Mouse (Mus musculus) bone marrow, adult 2 months (tissue): Measurements from ENCODE around the gene Arhgap23. TPM values are rescaled to one million over a fixed set of nuclear protein-coding genes. Genes with fewer than 3 reads are reported as not detected.

Source experiments
- H3K27ac ChIP-seq: fragments of 200-500 bp; 2 replicates; pipeline ENCODE4 v1.5.1; 2012; ENCODE audit warnings: low read depth, mild to moderate bottlenecking, control low read depth, inconsistent platforms, low read length; ENCODE audit not compliant: control insufficient read depth, poor library complexity, insufficient read depth
- H3K4me1 ChIP-seq: fragments of 200-500 bp; 2 replicates; pipeline ENCODE4 v1.6.1; 2011; ENCODE audit warnings: low read length; ENCODE audit not compliant: control insufficient read depth, insufficient read depth
- H3K4me3 ChIP-seq: fragments of 200-500 bp; replicated peaks from 2 replicates; pipeline ENCODE3; 2011; ENCODE audit warnings: mild to moderate bottlenecking, low read depth, low read length, control low read depth; ENCODE audit not compliant: control insufficient read depth
- CTCF ChIP-seq: fragments of 200-500 bp; IDR thresholded peaks from 2 replicates; pipeline ENCODE4 v1.5.1; 2011; ENCODE audit warnings: low read length, control low read depth; ENCODE audit not compliant: control insufficient read depth, insufficient read depth
- POLR2A ChIP-seq: fragments of 200-500 bp; IDR thresholded peaks from 2 replicates; pipeline ENCODE4 v1.6.1; 2011; ENCODE audit warnings: low read depth, mild to moderate bottlenecking, control low read depth, low read length, borderline replicate concordance; ENCODE audit not compliant: control insufficient read depth
- WGBS: fragments of 180-500 bp; shearing (Covaris S2); methylation state at CpG from one replicate; pipeline ENCODE4 v1.1.7; 2018; 5-methylcytosine and 5-hydroxymethylcytosine counted together
- polyA plus RNA-seq: library from polyadenylated mRNA; stranded (reverse); fragments of >200 nt; gene quantifications from 2 replicates; pipeline ENCODE4 v1.2.4, GENCODE M21; 2011; ENCODE audit warnings: low replicate concordance; ENCODE audit not compliant: missing spikeins, insufficient read depth, insufficient read length

Arhgap23 gene
- polyA plus RNA-seq, 1 experiment: 39.9 TPM

DNA sequence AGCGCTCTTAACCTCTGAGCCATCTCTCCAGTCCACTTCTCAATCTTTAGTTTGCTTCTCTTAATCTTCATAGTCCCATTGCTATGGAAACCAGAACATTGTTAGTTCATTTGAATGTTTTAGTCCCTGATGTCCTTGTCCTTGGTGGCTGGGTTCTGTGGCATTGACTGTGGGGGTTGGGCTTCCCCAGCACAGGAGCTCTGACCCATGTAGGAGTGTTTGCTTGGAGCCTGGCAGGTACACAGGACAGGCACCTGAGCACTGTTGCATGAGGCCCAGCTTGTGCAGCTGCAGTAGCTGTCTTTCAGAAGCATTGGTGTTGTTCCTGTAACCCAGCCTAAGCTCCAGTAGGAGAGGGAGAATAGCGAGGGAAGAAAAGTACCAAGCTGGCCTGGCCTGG lies 27.5 kb upstream of the Arhgap23 start:
- TF ChIP-seq POLR2A (no peak), CTCF (no peak)
- 86% methylated on average over 2 of the region's 2 CpGs for WGBS
- peak overlapping the region; percentile 21; the same call in 1 of the 2 replicates for H3K27ac ChIP-seq
- no peaks in the 10 kb centered on the region for H3K4me1 ChIP-seq
- no peak overlapping the region for H3K4me3 ChIP-seq

GRCm38 (mm10) chr11:97389127-97389526 lies 26.2 kb upstream of the Arhgap23 start:
- no peaks in the 10 kb centered on the region; the same call in 1 of the 2 replicates for H3K4me1 ChIP-seq
- H3K27ac ChIP-seq: no peak overlapping the region
- TF ChIP-seq CTCF (no peak), POLR2A (no peak)
- no peak overlapping the region for H3K4me3 ChIP-seq
- WGBS: 91% methylated on average over 8 of the region's 8 CpGs

DNA sequence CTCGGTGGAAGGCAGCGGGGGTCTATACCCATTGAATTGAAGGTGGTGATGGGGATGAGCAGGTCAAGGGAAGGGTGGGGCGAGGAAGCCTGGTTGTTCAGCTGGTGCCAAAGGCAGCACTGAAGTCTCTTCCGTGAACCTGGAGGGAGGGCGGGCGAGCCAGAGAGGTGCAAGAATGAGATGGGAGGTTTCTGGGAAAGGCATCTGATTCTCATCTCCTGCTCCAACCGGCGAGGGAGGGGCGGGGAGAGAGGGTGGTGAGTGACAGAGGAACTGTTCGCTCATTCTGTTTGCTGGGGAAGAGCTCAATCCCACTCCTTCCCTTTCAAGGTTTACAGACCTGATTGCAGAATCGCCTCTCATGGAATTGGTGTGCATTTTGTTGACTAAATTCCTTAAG lies 21.7 kb upstream of the Arhgap23 start:
- 63% methylated on average over 11 of the region's 11 CpGs for WGBS
- H3K4me1 ChIP-seq: peaks cover 2% of the 10 kb centered on the region; the same call in 1 of the 2 replicates
- H3K27ac ChIP-seq: no peak overlapping the region
- no peak for TF ChIP-seq CTCF
- TF ChIP-seq POLR2A: no peak
- H3K4me3 ChIP-seq: no peak overlapping the region

GRCm38 (mm10) chr11:97394146-97394545 lies 21.2 kb upstream of the Arhgap23 start:
- Histone ChIP-seq H3K27ac (no peak overlapping the region), H3K4me3 (no peak overlapping the region), H3K4me1 (peaks cover 2% of the 10 kb centered on the region; the same call in 1 of the 2 replicates)
- TF ChIP-seq POLR2A: no peak
- TF ChIP-seq CTCF: no peak
- WGBS: 22% methylated on average over 11 of the region's 11 CpGs

GRCm38 (mm10) chr11:97398506-97398905 lies 16.8 kb upstream of the Arhgap23 start:
- Histone ChIP-seq H3K27ac (no peak overlapping the region), H3K4me1 (peaks cover 2% of the 10 kb centered on the region; the same call in 1 of the 2 replicates), H3K4me3 (no peak overlapping the region)
- no peak for TF ChIP-seq POLR2A
- TF ChIP-seq CTCF: no peak
- WGBS: 81% methylated on average over 2 of the region's 2 CpGs

DNA sequence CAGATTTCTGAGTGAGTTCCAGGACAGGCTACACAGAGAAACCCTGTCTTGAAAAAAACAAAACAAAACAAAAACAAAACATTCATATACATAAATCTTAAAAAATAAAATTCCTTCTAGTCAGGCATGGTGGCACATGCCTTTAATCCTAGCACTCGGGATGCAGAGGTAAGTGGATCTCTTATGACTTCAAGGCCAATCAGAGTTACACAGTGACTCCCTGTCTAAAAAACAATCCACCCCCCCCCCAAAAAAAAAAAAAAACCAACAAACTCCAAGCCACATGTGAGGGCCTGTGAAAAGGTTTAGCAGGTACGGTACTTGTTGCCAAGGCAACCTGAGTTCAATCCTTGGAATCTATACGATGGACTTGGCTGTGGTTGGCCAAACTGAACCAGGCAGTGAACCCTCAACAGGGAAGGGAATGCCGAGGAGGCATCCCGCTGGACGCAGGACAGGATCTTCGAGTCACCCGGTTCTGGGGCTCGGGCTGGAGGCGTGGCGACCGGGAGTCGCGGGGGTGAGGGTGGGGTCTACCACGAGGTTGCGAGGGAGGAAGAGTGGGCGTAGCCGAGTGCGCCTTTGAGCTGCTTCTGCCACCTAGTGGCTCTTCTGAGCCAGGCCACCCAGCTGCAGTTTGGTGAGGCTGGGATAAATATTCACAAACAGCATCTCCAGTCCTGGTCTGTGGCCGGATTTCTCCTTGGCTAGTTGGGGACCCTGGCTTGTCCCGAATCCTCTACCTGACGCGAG lies 15.2 kb upstream of the Arhgap23 start:
- peak; percentile 95 for TF ChIP-seq CTCF
- TF ChIP-seq POLR2A: peak; percentile 47; the same call in 1 of the 2 replicates
- H3K4me1 ChIP-seq: peaks cover 1% of the 10 kb centered on the region
- H3K27ac ChIP-seq: no peak overlapping the region
- peak overlapping the region; percentile 5 for H3K4me3 ChIP-seq
- WGBS: 4% methylated on average over 23 of the region's 23 CpGs

- TF ChIP-seq POLR2A: no peak
- no peak for TF ChIP-seq CTCF
- 32% methylated on average over 6 of the region's 6 CpGs for WGBS
- peaks cover 1% of the 10 kb centered on the region for H3K4me1 ChIP-seq
- peak overlapping the region; percentile 41; the same call in 1 of the 2 replicates for H3K27ac ChIP-seq
- H3K4me3 ChIP-seq: no peak overlapping the region
Observed at GRCm38 (mm10) chr11:97401082-97401481, 14.3 kb upstream of the Arhgap23 start.

- peaks cover 1% of the 10 kb centered on the region for H3K4me1 ChIP-seq
- H3K27ac ChIP-seq: no peak overlapping the region
- 56% methylated on average over 3 of the region's 3 CpGs for WGBS
- TF ChIP-seq CTCF (no peak), POLR2A (no peak)
- H3K4me3 ChIP-seq: no peak overlapping the region
Observed at GRCm38 (mm10) chr11:97401686-97402435, 13.5 kb upstream of the Arhgap23 start.
